Mouse (Mus musculus): ENCODE measurements around the gene Hoxb5.

DNA sequence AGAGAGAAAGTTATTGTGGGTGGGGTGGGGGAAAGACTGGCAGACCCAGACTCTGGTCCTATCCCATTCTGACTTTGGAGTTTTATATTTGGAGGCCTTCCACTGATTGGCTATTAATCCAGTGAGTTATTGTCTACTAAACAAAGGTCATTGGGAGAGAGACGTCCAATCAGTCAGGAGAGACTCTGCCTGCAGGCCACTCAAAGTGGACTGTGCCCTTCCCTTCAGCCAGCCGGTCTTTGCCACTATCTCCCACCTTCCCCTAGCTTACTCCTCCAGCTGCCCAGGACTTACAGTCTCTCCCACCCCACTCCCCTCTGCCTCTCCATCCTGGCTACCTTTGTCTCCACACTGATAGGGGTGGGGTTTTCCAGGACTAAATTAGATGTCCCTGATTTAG is 33.5 kb downstream of the Hoxb5 start:
- no peak for TF ChIP-seq CTCF (conservative IDR thresholded peaks at IDR 0.05; ENCODE audit: low read length)
- TF ChIP-seq NANOG (IDR thresholded peaks at IDR 0.05; ENCODE audit: borderline replicate concordance, low read length) = no peak
- TF ChIP-seq POU5F1 (IDR thresholded peaks at IDR 0.05; ENCODE audit: borderline replicate concordance, low read length) = no peak
